Comparison of ENCODE assay signal across 16 mouse cellular contexts in the genomic region with DNA sequence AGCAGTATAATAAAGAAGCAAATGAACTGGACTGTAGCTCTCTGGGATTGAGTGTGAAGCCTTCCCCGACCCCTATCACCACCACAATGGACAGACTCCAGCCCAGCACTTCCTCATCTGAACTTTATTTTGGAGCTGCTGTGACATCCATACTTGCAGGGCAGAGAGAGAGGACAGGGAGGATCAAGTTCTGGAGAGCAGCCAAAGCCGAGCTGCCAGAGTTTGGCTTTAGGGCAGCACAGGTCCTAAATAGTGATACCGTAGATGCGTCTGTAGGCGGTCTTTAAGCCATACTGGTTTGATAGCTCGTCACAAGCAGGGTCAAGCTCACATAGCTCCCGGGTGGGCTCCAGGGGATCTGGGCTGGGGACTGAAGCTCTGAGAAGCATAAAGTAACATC. TPM values are rescaled to one million over a fixed set of nuclear protein-coding genes. Genes with fewer than 3 reads are reported as not detected.
"Had no signal": no experiment of that assay in that cellular context is flagged by ENCODE, and none has a peak within 500 bp of the region (broad histone marks: within the 10 kb centered on the region; RNA-seq: fewer than 3 reads in every experiment).

No protein-coding gene starts in this region.

RNA-seq across cellular contexts. Expression of gene Bglap3, which starts 4.0 kb away (rescaled TPM):
- total RNA-seq: granulocyte monocyte progenitor cell, adult 5-6 weeks; heart, adult 18-20 months; heart, adult 8-10 months; heart, postnatal 10 days; heart, postnatal 25 days; hematopoietic stem cell, adult 5-6 weeks; hindbrain, postnatal 0 days; layer of hippocampus, postnatal 14 days had no signal

RNA-seq across cellular contexts. Expression of gene Paqr6, which starts 4.1 kb away (rescaled TPM):
- total RNA-seq: granulocyte monocyte progenitor cell, adult 5-6 weeks; hematopoietic stem cell, adult 5-6 weeks; liver, adult 2 months had no signal

RNA-seq across cellular contexts. Expression of gene Bglap2, which starts 10.0 kb away (rescaled TPM):
- total RNA-seq: gastrocnemius, postnatal 4 days; granulocyte monocyte progenitor cell, adult 5-6 weeks; heart, adult 18-20 months; heart, adult 8-10 months; heart, postnatal 10 days; heart, postnatal 25 days; hematopoietic stem cell, adult 5-6 weeks; hindbrain, postnatal 0 days; layer of hippocampus, adult 18-20 months; layer of hippocampus, postnatal 14 days; layer of hippocampus, postnatal 36 days; left cerebral cortex, postnatal 10 days; left cerebral cortex, postnatal 25 days; left cerebral cortex, postnatal 4 days; liver, adult 2 months had no signal

RNA-seq across cellular contexts. Expression of gene Bglap, which starts 15.8 kb away (rescaled TPM):
- total RNA-seq: granulocyte monocyte progenitor cell, adult 5-6 weeks; heart, adult 18-20 months; heart, adult 8-10 months; heart, postnatal 10 days; heart, postnatal 25 days; hematopoietic stem cell, adult 5-6 weeks; hindbrain, postnatal 0 days; layer of hippocampus, adult 18-20 months; layer of hippocampus, postnatal 36 days; left cerebral cortex, adult 18-20 months; left cerebral cortex, postnatal 4 days; liver, adult 2 months had no signal
